Mouse (Mus musculus) brain, embryonic 14.5 days (tissue): ENCODE results near the gene Zfp384.

Experiments used
- CTCF ChIP-seq: fragments of 200-500 bp; IDR thresholded peaks from 2 replicates; pipeline ENCODE4 v1.5.1; 2012; ENCODE audit warnings: inconsistent platforms, mild to moderate bottlenecking, moderate library complexity, borderline replicate concordance; ENCODE audit not compliant: insufficient read depth, insufficient read length; ENCODE audit errors: extremely low read depth
- POLR2A ChIP-seq: fragments of 200-500 bp; IDR thresholded peaks from 2 replicates; pipeline ENCODE4 v1.6.1; 2012; ENCODE audit warnings: mild to moderate bottlenecking, inconsistent platforms, borderline replicate concordance; ENCODE audit not compliant: poor library complexity, insufficient read depth, insufficient read length, severe bottlenecking; ENCODE audit errors: extremely low read depth

GRCm38 (mm10) chr6:125039131-125039530, 30.2 kb downstream of the Zfp384 start:
- TF ChIP-seq CTCF = no peak
- no peak for TF ChIP-seq POLR2A
